Mouse (Mus musculus): ENCODE measurements around the gene Fam107b. TPM values are rescaled to one million over a fixed set of nuclear protein-coding genes. Genes with fewer than 3 reads are reported as not detected.

Fam107b gene
- polyA plus RNA-seq, 1 experiment from 2014 or later = 44.6 TPM

GRCm38 (mm10) chr2:3621568-3621967 is 51.3 kb downstream of the Fam107b start:
- no peaks in the 10 kb centered on the region for H3K4me1 ChIP-seq
- no peak overlapping the region for H3K9ac ChIP-seq (replicated peaks)
- WGBS = 73% methylated on average over 6 of the region's 6 CpGs
- H3K4me3 ChIP-seq = no peak overlapping the region
- no peaks in the 10 kb centered on the region for H3K27me3 ChIP-seq
- H3K36me3 ChIP-seq = no peaks in the 10 kb centered on the region
- no peaks in the 10 kb centered on the region for H3K9me3 ChIP-seq
- H3K4me2 ChIP-seq (replicated peaks) = no peak overlapping the region
- H3K27ac ChIP-seq (replicated peaks) = no peak overlapping the region
- no peak for ATAC-seq (ENCODE audit: low FRiP score, low read depth)

DNA sequence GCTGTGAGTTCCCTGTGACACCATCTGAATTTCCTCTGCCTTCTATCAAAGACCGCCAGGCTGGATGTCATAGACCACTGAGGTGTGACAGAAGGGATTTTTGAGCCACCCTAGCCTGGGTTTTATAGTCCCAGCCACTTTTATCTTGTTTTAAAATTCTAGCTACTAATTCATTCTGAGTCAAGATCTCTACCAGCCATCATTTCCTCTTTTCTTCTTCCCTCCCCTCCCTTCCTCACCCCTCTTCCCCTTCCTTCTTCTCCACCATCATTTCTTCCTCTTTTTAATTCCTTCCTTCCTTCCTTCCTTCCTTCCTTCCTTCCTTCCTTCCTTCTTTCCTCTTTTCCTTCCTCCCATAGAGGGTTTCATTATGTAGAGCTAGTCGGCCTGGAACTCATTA is 51.9 kb downstream of the Fam107b start:
- Histone ChIP-seq H3K4me3 (no peak overlapping the region), H3K4me1 (no peaks in the 10 kb centered on the region), H3K36me3 (no peaks in the 10 kb centered on the region), H3K4me2 (replicated peaks) (no peak overlapping the region), H3K9ac (replicated peaks) (no peak overlapping the region), H3K27me3 (no peaks in the 10 kb centered on the region), H3K27ac (replicated peaks) (no peak overlapping the region), H3K9me3 (no peaks in the 10 kb centered on the region)
- 81% methylated on average over 2 of the region's 2 CpGs for WGBS
- ATAC-seq (ENCODE audit: low FRiP score, low read depth) = no peak

DNA sequence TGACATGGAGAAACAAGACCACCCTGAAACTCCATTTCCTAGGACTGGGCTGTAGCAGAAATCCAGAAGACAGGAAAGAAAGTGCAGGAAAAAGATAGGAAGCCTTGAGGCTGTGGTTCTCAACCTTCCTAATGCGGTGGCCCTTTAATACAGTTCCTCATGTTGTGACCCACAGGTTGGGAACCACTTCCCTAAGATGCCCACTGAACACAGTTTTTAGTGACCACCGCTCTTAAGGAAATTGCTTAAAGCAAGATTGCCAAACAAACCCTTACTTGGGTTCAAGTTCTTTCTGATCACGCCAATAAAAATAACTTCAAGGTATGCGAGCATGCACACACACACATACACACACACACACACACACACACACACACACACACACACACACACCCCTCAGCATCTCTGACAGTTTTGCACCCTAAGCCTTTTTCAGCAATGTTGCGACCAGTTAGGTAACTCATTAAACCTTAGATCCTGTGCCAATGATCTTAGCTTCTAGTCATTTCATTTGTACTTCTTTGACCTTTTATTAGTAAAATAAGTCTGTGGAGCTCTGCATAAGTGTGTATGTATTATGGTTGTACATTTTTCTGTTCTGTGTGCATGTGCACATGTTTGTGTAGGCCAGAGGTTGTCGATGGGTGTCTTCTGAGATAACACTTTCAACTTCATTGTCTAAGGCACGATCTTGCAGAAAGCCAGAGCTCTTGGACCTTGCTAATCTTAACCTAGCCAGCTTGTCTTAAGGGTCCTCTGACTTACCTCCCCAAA is 53.1 kb downstream of the Fam107b start:
- no peak overlapping the region for H3K4me2 ChIP-seq (replicated peaks)
- no peaks in the 10 kb centered on the region for H3K9me3 ChIP-seq
- H3K36me3 ChIP-seq = no peaks in the 10 kb centered on the region
- H3K4me1 ChIP-seq = no peaks in the 10 kb centered on the region
- ATAC-seq (ENCODE audit: low FRiP score, low read depth) = no peak
- H3K27me3 ChIP-seq = no peaks in the 10 kb centered on the region
- H3K27ac ChIP-seq (replicated peaks) = no peak overlapping the region
- no peak overlapping the region for H3K9ac ChIP-seq (replicated peaks)
- WGBS = 94% methylated on average over 7 of the region's 7 CpGs
- no peak overlapping the region for H3K4me3 ChIP-seq

GRCm38 (mm10) chr2:3623981-3624584 is 53.8 kb downstream of the Fam107b start:
- no peaks in the 10 kb centered on the region for H3K9me3 ChIP-seq
- H3K27ac ChIP-seq (replicated peaks) = no peak overlapping the region
- no peaks in the 10 kb centered on the region for H3K27me3 ChIP-seq
- WGBS = 91% methylated on average over 7 of the region's 7 CpGs
- H3K9ac ChIP-seq (replicated peaks) = no peak overlapping the region
- H3K4me2 ChIP-seq (replicated peaks) = no peak overlapping the region
- ATAC-seq (ENCODE audit: low FRiP score, low read depth) = no peak
- H3K4me1 ChIP-seq = no peaks in the 10 kb centered on the region
- no peaks in the 10 kb centered on the region for H3K36me3 ChIP-seq
- no peak overlapping the region for H3K4me3 ChIP-seq

DNA sequence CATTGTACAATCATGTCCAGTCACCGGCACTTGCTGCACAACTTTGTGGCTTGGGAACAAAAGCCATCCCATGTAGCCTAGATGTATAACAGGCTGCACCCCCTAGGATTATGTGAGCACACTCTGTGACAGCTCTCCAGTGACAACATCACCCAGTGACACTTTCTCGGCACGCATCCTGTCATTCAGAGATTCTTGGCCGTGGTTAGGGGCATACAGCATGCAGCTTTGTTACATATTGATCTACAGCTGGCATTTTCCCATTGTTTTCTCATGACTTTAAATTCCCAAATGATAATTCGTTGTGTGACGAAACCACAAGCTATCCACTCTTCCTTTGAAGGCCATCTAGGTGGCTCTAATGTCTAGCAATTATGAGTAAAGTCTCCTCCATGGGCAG is 58.8 kb downstream of the Fam107b start:
- Histone ChIP-seq H3K4me1 (no peaks in the 10 kb centered on the region), H3K36me3 (no peaks in the 10 kb centered on the region), H3K9ac (replicated peaks) (no peak overlapping the region), H3K9me3 (no peaks in the 10 kb centered on the region), H3K27me3 (no peaks in the 10 kb centered on the region), H3K4me3 (no peak overlapping the region), H3K4me2 (replicated peaks) (no peak overlapping the region), H3K27ac (replicated peaks) (no peak overlapping the region)
- WGBS = 89% methylated on average over 6 of the region's 6 CpGs
- ATAC-seq (ENCODE audit: low FRiP score, low read depth) = no peak

- H3K27ac ChIP-seq (replicated peaks) = no peak overlapping the region
- H3K9ac ChIP-seq (replicated peaks) = no peak overlapping the region
- no peaks in the 10 kb centered on the region for H3K9me3 ChIP-seq
- H3K27me3 ChIP-seq = no peaks in the 10 kb centered on the region
- H3K36me3 ChIP-seq = no peaks in the 10 kb centered on the region
- no peak for ATAC-seq (ENCODE audit: low FRiP score, low read depth)
- 82% methylated on average over 4 of the region's 5 CpGs for WGBS
- H3K4me3 ChIP-seq = no peak overlapping the region
- H3K4me2 ChIP-seq (replicated peaks) = no peak overlapping the region
- H3K4me1 ChIP-seq = no peaks in the 10 kb centered on the region
These were observed 59.5 kb downstream of the Fam107b start for GRCm38 (mm10) chr2:3629741-3630140.

DNA sequence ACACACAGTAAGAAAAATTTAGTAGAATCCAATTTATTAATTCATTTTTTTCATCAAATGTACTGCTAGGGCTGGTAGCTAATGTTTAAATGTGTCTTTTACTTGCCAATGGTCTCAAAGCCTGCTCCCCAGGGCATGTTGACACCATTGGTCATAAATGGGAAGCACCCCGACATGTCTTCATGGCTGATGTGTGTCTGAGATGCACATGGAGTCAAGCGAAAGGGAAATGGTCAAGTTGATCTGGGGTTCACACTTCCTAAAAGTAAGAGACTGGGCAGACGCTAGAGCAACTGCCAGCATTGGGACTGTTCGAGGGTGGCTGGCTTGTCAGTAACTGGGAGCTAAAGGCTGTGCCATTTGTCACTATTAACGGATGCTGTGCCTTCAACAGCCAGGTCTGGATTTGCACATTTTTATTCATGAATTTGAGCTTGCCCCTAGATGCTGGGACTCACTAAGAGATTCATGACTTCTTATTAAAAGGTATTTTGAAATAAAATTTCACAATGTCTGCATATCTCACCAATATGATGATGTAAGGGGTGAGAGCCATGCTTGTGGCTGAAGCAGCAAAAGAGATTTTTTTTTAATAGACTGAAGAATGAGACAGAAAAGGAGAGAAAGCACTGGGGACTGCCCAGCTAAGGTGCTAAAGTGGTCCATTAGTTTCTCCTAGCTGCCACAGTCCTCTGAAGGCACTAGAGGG is 60.6 kb downstream of the Fam107b start:
- WGBS = 88% methylated on average over 5 of the region's 5 CpGs
- no peaks in the 10 kb centered on the region for H3K9me3 ChIP-seq

GRCm38 (mm10) chr2:3633137-3633536 is 62.8 kb downstream of the Fam107b start:
- no peak for ATAC-seq (ENCODE audit: low FRiP score, low read depth)
- Histone ChIP-seq H3K9me3 (no peaks in the 10 kb centered on the region), H3K27ac (replicated peaks) (no peak overlapping the region), H3K9ac (replicated peaks) (no peak overlapping the region), H3K4me2 (replicated peaks) (no peak overlapping the region), H3K4me1 (no peaks in the 10 kb centered on the region), H3K27me3 (no peaks in the 10 kb centered on the region), H3K4me3 (no peak overlapping the region), H3K36me3 (no peaks in the 10 kb centered on the region)
- 87% methylated on average over 9 of the region's 9 CpGs for whole genome bisulfite sequencing

More for the DNA sequence above, 60.6 kb downstream of the Fam107b start:
- Histone ChIP-seq H3K4me1 (no peaks in the 10 kb centered on the region), H3K36me3 (no peaks in the 10 kb centered on the region), H3K4me2 (replicated peaks) (no peak overlapping the region), H3K4me3 (no peak overlapping the region), H3K27ac (replicated peaks) (no peak overlapping the region), H3K27me3 (no peaks in the 10 kb centered on the region), H3K9ac (replicated peaks) (no peak overlapping the region)
- no peak for ATAC-seq (ENCODE audit: low FRiP score, low read depth)

DNA sequence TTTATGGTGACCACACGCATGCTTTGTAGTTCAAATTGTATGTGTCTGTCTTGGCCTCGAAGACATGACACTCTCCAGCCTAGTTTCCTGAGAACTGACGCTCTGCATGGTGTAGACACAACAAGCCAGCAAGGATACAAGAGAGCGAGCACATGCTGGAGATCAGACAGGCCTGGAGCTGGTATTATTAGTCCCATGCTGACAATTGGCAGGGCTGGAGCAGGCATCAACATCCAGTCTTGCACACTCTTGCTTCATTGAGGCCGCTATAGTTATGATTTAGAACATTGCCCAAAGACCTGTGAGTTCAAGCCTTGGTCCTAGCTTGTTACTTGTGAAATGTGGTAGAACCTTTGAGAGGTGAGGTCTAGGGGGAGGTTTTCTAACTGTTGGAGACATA is 66.5 kb downstream of the Fam107b start:
- 77% methylated on average over 5 of the region's 5 CpGs for WGBS
- Histone ChIP-seq H3K4me2 (replicated peaks) (no peak overlapping the region), H3K27ac (replicated peaks) (no peak overlapping the region), H3K36me3 (no peaks in the 10 kb centered on the region), H3K9ac (replicated peaks) (no peak overlapping the region), H3K4me3 (no peak overlapping the region), H3K27me3 (no peaks in the 10 kb centered on the region), H3K4me1 (no peaks in the 10 kb centered on the region), H3K9me3 (no peaks in the 10 kb centered on the region)
- ATAC-seq (ENCODE audit: low FRiP score, low read depth) = no peak

DNA sequence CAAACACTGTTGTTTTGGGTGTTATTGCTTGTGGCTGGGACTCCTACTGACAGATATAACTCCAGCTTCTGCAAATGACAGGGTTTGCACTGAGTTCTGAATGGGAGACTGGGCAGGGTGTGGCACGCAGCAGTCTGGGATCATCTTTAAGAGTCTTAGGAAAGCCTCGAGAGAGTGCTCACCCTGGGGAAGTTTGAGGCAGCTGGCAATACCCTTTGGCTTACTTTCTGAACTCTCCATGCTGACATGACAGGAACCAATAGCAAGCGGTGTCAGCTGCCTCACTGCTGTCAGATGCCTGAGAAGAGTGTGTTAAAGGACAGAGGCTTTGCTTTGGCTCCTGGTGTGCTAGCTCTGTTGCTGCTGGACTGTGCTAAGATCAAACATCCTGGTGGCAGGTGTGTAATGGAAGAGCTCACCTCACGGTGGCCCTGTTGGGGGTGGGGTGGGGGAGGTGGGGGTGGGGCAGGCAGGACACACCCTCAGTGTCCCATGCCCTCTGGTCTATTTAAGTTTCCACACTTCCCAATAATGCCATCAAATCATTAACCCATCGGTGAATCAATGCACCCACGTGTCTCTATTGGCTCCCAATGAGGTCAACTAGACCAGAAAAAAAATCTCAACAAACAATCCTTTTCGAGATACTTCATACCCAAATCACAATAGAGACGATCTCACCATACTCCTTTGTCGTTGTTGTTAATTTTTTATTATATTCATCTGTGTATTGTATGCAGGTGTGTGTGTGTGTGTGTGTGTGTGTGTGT is 70.9 kb downstream of the Fam107b start:
- no peaks in the 10 kb centered on the region for H3K27me3 ChIP-seq
- no peaks in the 10 kb centered on the region for H3K4me1 ChIP-seq
- no peak overlapping the region for H3K4me3 ChIP-seq
- no peak overlapping the region for H3K27ac ChIP-seq (replicated peaks)
- H3K9ac ChIP-seq (replicated peaks) = no peak overlapping the region
- no peak overlapping the region for H3K4me2 ChIP-seq (replicated peaks)
- H3K36me3 ChIP-seq = no peaks in the 10 kb centered on the region
- H3K9me3 ChIP-seq = no peaks in the 10 kb centered on the region
- ATAC-seq (ENCODE audit: low FRiP score, low read depth) = no peak
- WGBS = 78% methylated on average over 8 of the region's 9 CpGs

GRCm38 (mm10) chr2:3642949-3643348 is 72.7 kb downstream of the Fam107b start:
- H3K27me3 ChIP-seq = no peaks in the 10 kb centered on the region
- H3K36me3 ChIP-seq = no peaks in the 10 kb centered on the region
- no peak overlapping the region for H3K4me2 ChIP-seq (replicated peaks)
- no peak overlapping the region for H3K4me3 ChIP-seq
- H3K27ac ChIP-seq (replicated peaks) = no peak overlapping the region
- no peaks in the 10 kb centered on the region for H3K9me3 ChIP-seq
- no peak for ATAC-seq (ENCODE audit: low FRiP score, low read depth)
- no peak overlapping the region for H3K9ac ChIP-seq (replicated peaks)
- no peaks in the 10 kb centered on the region for H3K4me1 ChIP-seq

DNA sequence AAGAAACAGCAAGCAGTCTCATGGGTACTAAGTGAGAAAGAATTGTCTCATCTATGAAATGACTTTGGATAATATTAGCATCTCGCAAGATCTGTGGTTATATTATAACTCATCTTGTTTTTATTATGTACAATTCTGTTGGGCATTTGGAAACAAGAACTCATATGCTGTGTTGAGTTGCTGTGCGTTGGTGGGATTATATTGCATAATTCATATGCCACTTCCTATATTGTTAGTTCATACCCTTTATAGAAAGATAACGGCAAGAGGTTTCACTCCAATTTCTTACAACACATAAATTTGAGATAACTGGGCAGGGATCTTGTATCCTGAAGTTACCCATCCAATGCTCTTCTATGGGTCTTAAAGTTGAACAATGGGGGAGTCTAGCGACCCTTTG is 75.5 kb downstream of the Fam107b start:
- H3K27me3 ChIP-seq = no peaks in the 10 kb centered on the region
- no peaks in the 10 kb centered on the region for H3K36me3 ChIP-seq
- H3K27ac ChIP-seq (replicated peaks) = no peak overlapping the region
- no peaks in the 10 kb centered on the region for H3K9me3 ChIP-seq
- H3K4me1 ChIP-seq = no peaks in the 10 kb centered on the region
- no peak overlapping the region for H3K4me3 ChIP-seq
- WGBS = 93% methylated on average over 4 of the region's 4 CpGs
- no peak for ATAC-seq (ENCODE audit: low FRiP score, low read depth)
- H3K9ac ChIP-seq (replicated peaks) = no peak overlapping the region
- no peak overlapping the region for H3K4me2 ChIP-seq (replicated peaks)
